Mouse (Mus musculus): ENCODE measurements around the gene Kcnc3. TPM values are rescaled to one million over a fixed set of nuclear protein-coding genes. Genes with fewer than 3 reads are reported as not detected.

Gene Kcnc3
- total RNA-seq, 1 experiment = 9.5 TPM

DNA sequence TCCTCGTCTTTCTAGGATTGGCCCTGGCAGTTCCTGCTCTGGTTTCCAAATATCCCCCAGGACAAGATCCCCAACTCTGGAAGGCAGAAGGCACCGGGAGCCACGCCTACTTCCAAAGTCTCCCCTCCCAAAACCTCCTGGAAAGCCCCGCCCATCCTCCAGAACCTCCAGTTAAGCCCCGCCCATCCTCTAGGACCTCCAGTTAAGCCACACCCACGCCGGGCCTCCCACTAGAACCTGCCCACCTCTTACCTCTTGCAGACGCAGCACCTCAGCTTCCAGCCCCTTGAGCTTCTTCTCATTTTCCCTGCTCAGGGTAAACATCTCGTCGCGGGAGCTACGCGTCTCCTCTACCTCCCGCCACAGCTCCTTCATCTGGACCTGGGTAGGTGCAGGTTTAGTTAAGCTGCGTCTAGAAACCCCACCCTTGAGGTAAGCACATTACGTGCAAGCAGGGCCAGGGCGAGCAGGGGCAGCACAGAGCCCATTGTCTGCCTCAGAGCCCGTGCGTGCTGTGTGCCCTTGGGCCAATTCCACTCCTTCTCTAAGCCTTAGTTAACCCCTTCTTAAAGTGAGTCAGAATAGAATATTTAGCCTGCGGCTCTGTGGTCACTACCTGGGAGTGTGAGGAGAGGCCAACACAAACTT is 23.7 kb downstream of the Kcnc3 start:
- no peak overlapping the region for H3K27ac ChIP-seq (ENCODE audit: insufficient read depth, low read depth, low read length, poor library complexity, severe bottlenecking)
- peaks cover 0 to 27% of the 10 kb centered on the region in 2 experiments; a peak in 2 of 4 replicates for H3K4me1 ChIP-seq (ENCODE audit: control insufficient read depth in 2 of 2, insufficient read depth in 2 of 2, low read length in 2 of 2, poor library complexity in 1 of 2)
- no peak overlapping the region for H3K9ac ChIP-seq (ENCODE audit: insufficient read depth, low read depth, low read length, poor library complexity, severe bottlenecking)
- no peaks in the 10 kb centered on the region; the same call in 1 of the 2 replicates for H3K36me3 ChIP-seq (ENCODE audit: control insufficient read depth, insufficient read depth, low read length, poor library complexity, severe bottlenecking)
- peak; percentile 95 for DNase-seq (ENCODE audit: low read depth, low spot score)
- H3K4me3 ChIP-seq (ENCODE audit: insufficient read depth in 1 of 2, low read depth in 1 of 2, low read length in 2 of 2, poor library complexity in 1 of 2, severe bottlenecking in 1 of 2) = peak overlapping the region; percentile 48 to 66; a peak in 3 of 4 replicates
- TF ChIP-seq MAFK (IDR thresholded peaks at IDR 0.05; ENCODE audit: insufficient read depth, low read depth, low read length) (no peak), ZC3H11A (IDR thresholded peaks at IDR 0.05; ENCODE audit: borderline replicate concordance, low read depth, low read length) (no peak), CHD2 (IDR thresholded peaks at IDR 0.05; ENCODE audit: low read depth, low read length) (no peak)
- H3K9me3 ChIP-seq (ENCODE audit: control insufficient read depth, insufficient read depth, low read depth, low read length) = no peaks in the 10 kb centered on the region
- in situ Hi-C loops (cut with MboI; ENCODE audit: low sequenced_read_pairs in 2 of 2, unreplicated experiment in 2 of 2) = no loop called here

DNA sequence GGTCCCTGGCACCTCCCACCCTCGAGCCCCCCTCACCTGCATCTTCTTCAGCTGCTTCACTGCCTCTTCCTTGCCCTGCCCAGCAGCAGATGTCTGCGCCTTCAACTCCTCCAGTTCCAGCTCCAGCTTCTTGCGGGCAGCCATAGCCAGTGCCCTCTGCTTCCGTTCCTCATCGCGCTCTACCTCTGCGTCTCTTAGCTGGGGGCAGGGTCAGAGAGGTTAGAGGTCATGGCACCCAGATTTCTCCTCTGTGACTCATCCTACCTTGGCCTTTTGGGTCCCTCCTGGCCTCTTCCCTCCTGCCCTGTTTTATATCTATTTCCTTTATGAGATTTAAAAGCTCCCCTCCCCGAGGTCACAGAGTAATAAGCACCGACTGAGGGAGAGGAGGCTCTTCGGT is 24.8 kb downstream of the Kcnc3 start:
- no peak overlapping the region for H3K27ac ChIP-seq (ENCODE audit: insufficient read depth, low read depth, low read length, poor library complexity, severe bottlenecking)
- TF ChIP-seq MAFK (IDR thresholded peaks at IDR 0.05; ENCODE audit: insufficient read depth, low read depth, low read length) (no peak), ZNF384 (IDR thresholded peaks at IDR 0.05; ENCODE audit: low read depth, low read length) (no peak), HCFC1 (IDR thresholded peaks at IDR 0.05; ENCODE audit: borderline replicate concordance, insufficient read depth, low read length) (no peak), CHD2 (IDR thresholded peaks at IDR 0.05; ENCODE audit: low read depth, low read length) (no peak), ZC3H11A (IDR thresholded peaks at IDR 0.05; ENCODE audit: borderline replicate concordance, low read depth, low read length) (no peak)
- H3K9me3 ChIP-seq (ENCODE audit: control insufficient read depth, insufficient read depth, low read depth, low read length) = no peaks in the 10 kb centered on the region
- peak overlapping the region; percentile 21; the same call in 1 of the 2 replicates for H3K9ac ChIP-seq (ENCODE audit: insufficient read depth, low read depth, low read length, poor library complexity, severe bottlenecking)
- H3K4me1 ChIP-seq (ENCODE audit: control insufficient read depth in 2 of 2, insufficient read depth in 2 of 2, low read length in 2 of 2, poor library complexity in 1 of 2) = peaks cover 0 to 26% of the 10 kb centered on the region in 2 experiments; a peak in 2 of 4 replicates
- peak overlapping the region; percentile 13 to 62; a peak in 3 of 4 replicates for H3K4me3 ChIP-seq (ENCODE audit: insufficient read depth in 1 of 2, low read depth in 1 of 2, low read length in 2 of 2, poor library complexity in 1 of 2, severe bottlenecking in 1 of 2)
- DNase-seq (ENCODE audit: low read depth, low spot score) = no peak
- in situ Hi-C loops (cut with MboI; ENCODE audit: low sequenced_read_pairs in 2 of 2, unreplicated experiment in 2 of 2) = no loop called here
- no peaks in the 10 kb centered on the region; the same call in 1 of the 2 replicates for H3K36me3 ChIP-seq (ENCODE audit: control insufficient read depth, insufficient read depth, low read length, poor library complexity, severe bottlenecking)

DNA sequence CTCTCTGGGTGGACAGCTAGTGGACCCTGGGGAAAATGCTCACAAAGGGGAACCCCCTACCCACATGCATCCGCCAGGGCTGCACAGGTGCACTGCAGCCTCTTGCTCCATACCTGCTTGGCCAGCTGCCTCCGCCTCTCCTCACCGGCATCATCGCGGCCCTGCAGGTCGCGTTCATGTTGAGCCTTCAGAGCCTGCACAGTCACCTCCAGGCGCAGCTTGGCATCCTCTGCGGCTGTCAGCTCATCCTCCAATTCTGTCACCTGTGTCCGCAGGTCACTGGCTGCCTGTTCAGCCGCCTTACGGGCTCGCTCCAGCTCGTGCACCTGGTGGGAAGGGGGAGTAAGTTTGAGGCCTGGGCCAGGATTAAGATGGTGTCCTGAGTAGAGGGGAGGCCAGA is 25.5 kb downstream of the Kcnc3 start:
- Histone ChIP-seq H3K4me1 (ENCODE audit: control insufficient read depth in 2 of 2, insufficient read depth in 2 of 2, low read length in 2 of 2, poor library complexity in 1 of 2) (peaks cover 0 to 24% of the 10 kb centered on the region in 2 experiments; a peak in 2 of 4 replicates), H3K27ac (ENCODE audit: insufficient read depth, low read depth, low read length, poor library complexity, severe bottlenecking) (no peak overlapping the region), H3K4me3 (ENCODE audit: insufficient read depth in 1 of 2, low read depth in 1 of 2, low read length in 2 of 2, poor library complexity in 1 of 2, severe bottlenecking in 1 of 2) (peak overlapping the region in 1 of 2 experiments; percentile 5; a peak in 1 of 4 replicates), H3K36me3 (ENCODE audit: control insufficient read depth, insufficient read depth, low read length, poor library complexity, severe bottlenecking) (no peaks in the 10 kb centered on the region; the same call in 1 of the 2 replicates), H3K9ac (ENCODE audit: insufficient read depth, low read depth, low read length, poor library complexity, severe bottlenecking) (no peak overlapping the region), H3K9me3 (ENCODE audit: control insufficient read depth, insufficient read depth, low read depth, low read length) (no peaks in the 10 kb centered on the region)
- TF ChIP-seq MAFK (IDR thresholded peaks at IDR 0.05; ENCODE audit: insufficient read depth, low read depth, low read length) (no peak), ZC3H11A (IDR thresholded peaks at IDR 0.05; ENCODE audit: borderline replicate concordance, low read depth, low read length) (no peak), CHD2 (IDR thresholded peaks at IDR 0.05; ENCODE audit: low read depth, low read length) (no peak), ZNF384 (IDR thresholded peaks at IDR 0.05; ENCODE audit: low read depth, low read length) (no peak), HCFC1 (IDR thresholded peaks at IDR 0.05; ENCODE audit: borderline replicate concordance, insufficient read depth, low read length) (no peak)
- no peak for DNase-seq (ENCODE audit: low read depth, low spot score)
- in situ Hi-C loops (cut with MboI; ENCODE audit: low sequenced_read_pairs in 2 of 2, unreplicated experiment in 2 of 2) = no loop called here

DNA sequence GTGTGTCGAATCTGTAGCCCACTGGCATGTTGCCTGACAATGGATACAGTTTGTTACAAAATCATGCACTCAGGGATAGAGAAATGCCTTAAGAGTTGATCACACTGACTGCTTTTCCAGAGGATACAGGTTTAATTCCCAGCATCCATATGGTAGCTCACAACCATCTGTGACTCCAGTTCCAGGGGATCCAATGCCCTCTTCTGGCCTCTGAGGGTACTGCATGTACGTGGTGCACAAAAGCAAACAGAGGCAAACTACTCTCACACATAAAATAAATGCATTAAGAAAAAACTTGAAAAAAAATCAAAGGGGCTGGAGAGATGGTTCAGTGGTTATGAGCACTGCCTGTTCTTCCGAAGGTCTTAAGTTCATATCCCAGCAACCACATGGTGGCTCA is 26.6 kb downstream of the Kcnc3 start:
- in situ Hi-C loops (cut with MboI; ENCODE audit: low sequenced_read_pairs in 2 of 2, unreplicated experiment in 2 of 2) = no loop called here
- no peak for DNase-seq (ENCODE audit: low read depth, low spot score)

More for the DNA sequence above, 26.6 kb downstream of the Kcnc3 start:
- Histone ChIP-seq H3K4me1 (ENCODE audit: control insufficient read depth in 2 of 2, insufficient read depth in 2 of 2, low read length in 2 of 2, poor library complexity in 1 of 2) (peaks cover 0 to 21% of the 10 kb centered on the region in 2 experiments; a peak in 2 of 4 replicates), H3K9me3 (ENCODE audit: control insufficient read depth, insufficient read depth, low read depth, low read length) (no peaks in the 10 kb centered on the region), H3K27ac (ENCODE audit: insufficient read depth, low read depth, low read length, poor library complexity, severe bottlenecking) (no peak overlapping the region), H3K9ac (ENCODE audit: insufficient read depth, low read depth, low read length, poor library complexity, severe bottlenecking) (no peak overlapping the region), H3K36me3 (ENCODE audit: control insufficient read depth, insufficient read depth, low read length, poor library complexity, severe bottlenecking) (peaks cover 4% of the 10 kb centered on the region; the same call in 1 of the 2 replicates), H3K4me3 (ENCODE audit: insufficient read depth in 1 of 2, low read depth in 1 of 2, low read length in 2 of 2, poor library complexity in 1 of 2, severe bottlenecking in 1 of 2) (no peak overlapping the region)
- TF ChIP-seq MAFK (IDR thresholded peaks at IDR 0.05; ENCODE audit: insufficient read depth, low read depth, low read length) (no peak), ZNF384 (IDR thresholded peaks at IDR 0.05; ENCODE audit: low read depth, low read length) (no peak), HCFC1 (IDR thresholded peaks at IDR 0.05; ENCODE audit: borderline replicate concordance, insufficient read depth, low read length) (no peak), CHD2 (IDR thresholded peaks at IDR 0.05; ENCODE audit: low read depth, low read length) (no peak), ZC3H11A (IDR thresholded peaks at IDR 0.05; ENCODE audit: borderline replicate concordance, low read depth, low read length) (no peak)

All from ES-E14 (cell line).